Mouse (Mus musculus) layer of hippocampus, adult 2 months (tissue): Measurements from ENCODE around the gene Zfp92. TPM values are rescaled to one million over a fixed set of nuclear protein-coding genes. Genes with fewer than 3 reads are reported as not detected.
"Not testable (repeated sequence)": the region's sequence is repeated elsewhere in the genome, so short reads cannot be mapped to it uniquely, and the experiment has no call there.

Source experiments
- DNase-seq, 2 experiments: peaks; one replicate each; pipeline ENCODE4 v3.0.0; 2022; ENCODE audit warnings: low spot score in 2 of 2
- H3K27ac ChIP-seq: fragments of 200-600 bp; 2 replicates; pipeline ENCODE4 v1.8.1; 2022
- H3K4me3 ChIP-seq: fragments of 200-600 bp; 2 replicates; pipeline ENCODE4 v1.8.1; 2022; ENCODE audit warnings: mild to moderate bottlenecking
- CTCF ChIP-seq: fragments of 200-600 bp; conservative IDR thresholded peaks from 2 replicates; pipeline ENCODE4 v1.8.1; 2022; ENCODE audit warnings: antibody characterized with exemption, mild to moderate bottlenecking, moderate library complexity
- long read RNA-seq, 2 experiments: library from polyadenylated mRNA; stranded (forward); transcript quantifications; one replicate each; pipeline ENCODE4 v2.0.0; 2021; ENCODE audit warnings: borderline mapping rate in 2 of 2
- total RNA-seq, 2 experiments: library from RNA; stranded (reverse); gene quantifications; 2 replicates each; pipeline ENCODE4 v1.2.3; 2021

Zfp92 gene
- 1 to 10 TPM; 2.8 TPM for total RNA-seq
- long read RNA-seq, experiment 1 = 0 reads
- long read RNA-seq, experiment 2, full-length matches to known transcripts = 1 of 1 reads
- long read RNA-seq, experiment 2, partial matches to known transcripts = 0 of 1 reads
- long read RNA-seq, experiment 2, other reads (novel, unspliced or antisense) = 0 of 1 reads

- Histone ChIP-seq H3K27ac (no peak within 1 kb of the TSS; the same call in 1 of the 2 replicates), H3K4me3 (peak within 1 kb of the TSS; percentile 45)
- TF ChIP-seq CTCF = no peak
- peak; percentile 7 to 18 for DNase-seq
Measured at GRCm38 (mm10) chrX:73410880-73411517, at the start of gene Zfp92. Gene Zfp92 (plus strand): TSS chrX:73411096.

GRCm38 (mm10) chrX:73363291-73363690 is 47.6 kb upstream of the Zfp92 start:
- Histone ChIP-seq H3K4me3 (no peak overlapping the region), H3K27ac (no peak overlapping the region)
- no peak for TF ChIP-seq CTCF

GRCm38 (mm10) chrX:73384419-73384818 is 26.5 kb upstream of the Zfp92 start:
- no peak for TF ChIP-seq CTCF
- H3K4me3 ChIP-seq = no peak overlapping the region
- peak in 1 of 2 experiments; percentile 10 for DNase-seq
- H3K27ac ChIP-seq = peak overlapping the region; percentile 7; the same call in 1 of the 2 replicates

More at GRCm38 (mm10) chrX:73363291-73363690, 47.6 kb upstream of the Zfp92 start:
- DNase-seq = no peak

- DNase-seq = no peak
- Histone ChIP-seq H3K27ac (no peak overlapping the region), H3K4me3 (no peak overlapping the region)
- no peak for TF ChIP-seq CTCF
Measured at GRCm38 (mm10) chrX:73384924-73385323, 26.0 kb upstream of the Zfp92 start.

GRCm38 (mm10) chrX:73391481-73391880 is 19.4 kb upstream of the Zfp92 start:
- Histone ChIP-seq H3K27ac (no peak overlapping the region), H3K4me3 (no peak overlapping the region)
- TF ChIP-seq CTCF = no peak
- DNase-seq = no peak

- no peak for TF ChIP-seq CTCF
- no peak overlapping the region for H3K4me3 ChIP-seq
- H3K27ac ChIP-seq = no peak overlapping the region
- no peak for DNase-seq
Measured at GRCm38 (mm10) chrX:73396446-73396845, 14.4 kb upstream of the Zfp92 start.

GRCm38 (mm10) chrX:73398636-73399035 is 12.3 kb upstream of the Zfp92 start, which contains the start of gene Gm18336:
Gene Gm18336 (minus strand): TSS chrX:73398736.
- not testable (repeated sequence) for DNase-seq, H3K4me3 ChIP-seq, H3K27ac ChIP-seq

GRCm38 (mm10) chrX:73400951-73401350 is 9.9 kb upstream of the Zfp92 start:
- H3K27ac ChIP-seq = no peak overlapping the region
- DNase-seq = no peak
- TF ChIP-seq CTCF = no peak
- H3K4me3 ChIP-seq = no peak overlapping the region

GRCm38 (mm10) chrX:73401616-73402015 is 9.3 kb upstream of the Zfp92 start:
- H3K27ac ChIP-seq = no peak overlapping the region
- no peak for TF ChIP-seq CTCF
- no peak overlapping the region for H3K4me3 ChIP-seq
- no peak for DNase-seq

GRCm38 (mm10) chrX:73412767-73413166 is 1.9 kb downstream of the Zfp92 start:
- no peak for DNase-seq
- peak; percentile 57 for TF ChIP-seq CTCF
- Histone ChIP-seq H3K27ac (no peak overlapping the region), H3K4me3 (no peak overlapping the region)

GRCm38 (mm10) chrX:73430036-73430435 is 19.1 kb downstream of the Zfp92 start:
- DNase-seq = no peak
- TF ChIP-seq CTCF = peak; percentile 73
- no peak overlapping the region for H3K27ac ChIP-seq
- H3K4me3 ChIP-seq = no peak overlapping the region

GRCm38 (mm10) chrX:73432850-73433249 is 22.0 kb downstream of the Zfp92 start:
- DNase-seq = no peak

GRCm38 (mm10) chrX:73435252-73435651 is 24.4 kb downstream of the Zfp92 start, which contains the start of gene Trex2:
Gene Trex2 (minus strand): TSS chrX:73435344.
- no peak for DNase-seq
- H3K4me3 ChIP-seq = no peak within 1 kb of the TSS
- H3K27ac ChIP-seq = no peak within 1 kb of the TSS
- TF ChIP-seq CTCF = no peak

More at GRCm38 (mm10) chrX:73432850-73433249, 22.0 kb downstream of the Zfp92 start:
- TF ChIP-seq CTCF = no peak
- H3K4me3 ChIP-seq = no peak overlapping the region
- H3K27ac ChIP-seq = no peak overlapping the region

- DNase-seq = no peak
- Histone ChIP-seq H3K27ac (no peak overlapping the region), H3K4me3 (no peak overlapping the region)
- TF ChIP-seq CTCF = no peak
Measured at GRCm38 (mm10) chrX:73441428-73441827, 30.5 kb downstream of the Zfp92 start.
